Comparison of ENCODE assay signal across 14 mouse cellular contexts in the genomic region with DNA sequence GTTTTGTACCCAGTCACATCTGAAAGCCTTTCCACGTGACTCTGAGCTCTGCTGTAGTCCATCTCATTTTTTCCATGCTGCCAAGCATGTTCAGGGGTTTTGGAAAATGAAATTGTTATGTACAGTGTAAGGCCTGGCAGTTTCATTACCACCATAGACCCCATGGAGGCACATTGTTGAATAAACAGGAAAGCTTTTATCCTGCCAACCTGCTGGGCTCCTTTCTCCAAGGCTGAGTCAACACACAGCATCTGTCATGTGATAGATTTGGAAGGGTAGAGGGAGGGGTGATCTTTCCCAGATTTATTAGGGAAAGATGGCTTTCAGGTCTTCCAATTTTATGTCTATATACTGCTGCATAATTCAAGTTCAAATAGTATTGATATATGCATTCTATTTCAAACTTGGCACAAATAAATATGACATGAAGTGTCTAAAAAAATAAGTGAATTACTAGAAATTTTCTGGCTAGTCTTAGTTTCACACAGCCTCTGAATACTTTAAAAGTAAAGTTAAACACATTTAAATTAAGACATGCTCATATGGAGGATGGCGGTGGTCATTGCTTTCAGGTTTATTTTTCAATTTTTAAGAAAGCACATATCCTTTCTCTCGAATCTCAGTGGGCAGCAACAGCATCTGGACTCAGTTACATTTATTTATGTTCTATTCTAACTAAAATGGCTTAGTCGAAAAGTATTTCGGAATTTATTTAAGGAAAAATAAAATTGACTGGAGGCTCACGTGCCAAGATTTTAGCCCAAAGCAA.
"Had no signal": no experiment of that assay in that cellular context is flagged by ENCODE, and none has a peak within 500 bp of the region (broad histone marks: within the 10 kb centered on the region; RNA-seq: fewer than 3 reads in every experiment).

No protein-coding gene starts in this region.

- H3K4me1 ChIP-seq: liver, embryonic 12.5 days; lung, embryonic 15.5 days; megakaryocyte, embryonic 14.5 days; midbrain, embryonic 12.5 days; neural tube, embryonic 13.5 days had no signal

- H3K27ac ChIP-seq: liver, embryonic 12.5 days; lung, embryonic 15.5 days; macrophage; midbrain, embryonic 12.5 days; neural tube, embryonic 13.5 days had no signal

- H3K27me3 ChIP-seq: liver, embryonic 12.5 days; lung, embryonic 15.5 days; megakaryocyte, embryonic 14.5 days; midbrain, embryonic 12.5 days; neural tube, embryonic 13.5 days had no signal

- H3K4me2 ChIP-seq: liver, embryonic 12.5 days; lung, embryonic 15.5 days; midbrain, embryonic 12.5 days; neural tube, embryonic 13.5 days had no signal

- H3K4me3 ChIP-seq: liver, embryonic 12.5 days; lung, embryonic 15.5 days; megakaryocyte, embryonic 14.5 days; midbrain, embryonic 12.5 days; neural tube, embryonic 13.5 days had no signal

- H3K36me3 ChIP-seq: liver, embryonic 12.5 days; lung, embryonic 15.5 days; midbrain, embryonic 12.5 days; neural tube, embryonic 13.5 days had no signal

- H3K9ac ChIP-seq: liver, embryonic 12.5 days; lung, embryonic 15.5 days; midbrain, embryonic 12.5 days; neural tube, embryonic 13.5 days had no signal

- ATAC-seq: liver, embryonic 12.5 days; midbrain, embryonic 16.5 days had no signal

- DNase-seq: kidney, postnatal 36 days; layer of hippocampus, adult 9-11 months; layer of hippocampus, postnatal 36 days; left cerebral cortex, postnatal 4 days; lung, postnatal 14 days; retina, postnatal 1 day; right cerebral cortex, postnatal 14 days had no signal

- H3K9me3 ChIP-seq: liver, embryonic 12.5 days; lung, embryonic 15.5 days; megakaryocyte, embryonic 14.5 days; midbrain, embryonic 12.5 days; neural tube, embryonic 13.5 days had no signal
